Mouse (Mus musculus) hematopoietic multipotent progenitor cell, adult 10-12 weeks (in vitro differentiated cells): Measurements from ENCODE around the gene Zfp683. TPM values are rescaled to one million over a fixed set of nuclear protein-coding genes. Genes with fewer than 3 reads are reported as not detected.

Experiments
- polyA plus RNA-seq: library from polyadenylated mRNA; stranded (reverse); fragments of >175 nt; gene quantifications from 2 replicates; pipeline ENCODE4 v1.2.3, GENCODE M21; 2012; ENCODE audit warnings: low replicate concordance

The Zfp683 gene
- 2.9 TPM in 2 replicates for polyA plus RNA-seq

DNA sequence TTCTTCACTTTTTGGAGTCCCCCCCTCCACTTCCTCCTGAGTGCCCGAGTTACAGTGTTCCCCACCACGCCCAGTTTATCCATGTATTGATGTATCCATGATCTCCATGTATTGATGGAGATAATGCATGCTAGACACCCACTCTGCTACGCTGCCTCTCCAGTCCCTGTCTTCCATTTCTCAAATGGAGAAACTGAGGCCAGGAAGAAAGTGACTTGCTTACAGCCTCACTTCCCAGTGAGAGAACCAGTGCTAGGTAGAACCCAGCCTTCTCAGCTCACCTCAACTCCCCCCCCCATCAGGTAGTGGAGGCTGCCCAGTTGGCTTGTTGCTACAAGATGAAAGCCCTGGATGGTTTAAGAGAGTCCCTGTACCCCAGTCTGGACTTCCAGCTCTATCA, at the start of gene Zfp683:
Gene Zfp683 (plus strand): TSS at position 301 of the 400 bp plus-strand sequence.

GRCm38 (mm10) chr4:134018779-134019145, 34.9 kb upstream of the Zfp683 start, which contains the start of gene Lin28a:
Lin28a (minus strand) TSS chr4:134018841.

DNA sequence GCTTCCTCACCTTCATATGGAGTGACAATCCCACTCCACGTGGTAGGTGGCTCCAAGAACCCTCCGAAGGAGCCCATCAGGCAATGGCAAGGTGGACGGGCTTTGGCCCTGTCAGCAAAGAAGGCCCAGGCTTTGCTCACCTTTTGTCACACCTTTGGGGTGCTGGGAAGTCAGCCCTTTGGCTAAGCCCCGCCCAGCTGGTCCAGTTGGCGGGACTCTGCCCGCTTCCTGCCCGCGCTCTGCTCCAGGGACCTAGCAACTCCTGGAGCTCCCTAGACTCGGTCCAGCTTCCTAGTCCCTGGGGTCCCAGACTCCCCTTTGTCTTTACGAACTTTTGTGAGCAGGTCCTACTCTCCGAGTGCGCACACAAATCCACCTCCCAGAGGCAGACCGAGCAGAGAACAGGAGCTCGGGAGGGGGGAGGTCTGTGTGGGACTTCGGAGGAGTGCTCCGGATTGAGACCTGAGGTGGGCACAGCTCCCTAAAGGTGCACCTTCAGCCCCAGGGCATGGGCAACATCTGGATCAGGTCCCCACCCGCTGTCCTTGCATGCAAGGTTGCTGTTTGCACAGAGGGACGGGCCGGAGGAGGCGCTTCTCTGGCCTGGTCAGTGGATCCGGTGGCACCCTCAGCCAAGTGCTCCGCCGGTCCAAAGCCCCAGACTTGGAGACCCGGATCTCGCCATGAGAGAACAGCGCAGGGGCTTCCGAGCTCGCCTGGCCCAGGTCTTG, 6.7 kb downstream of the Zfp683 start, which contains the start of gene Crybg2:
Gene Crybg2 (plus strand): TSS at position 681 of the 731 bp plus-strand sequence.

DNA sequence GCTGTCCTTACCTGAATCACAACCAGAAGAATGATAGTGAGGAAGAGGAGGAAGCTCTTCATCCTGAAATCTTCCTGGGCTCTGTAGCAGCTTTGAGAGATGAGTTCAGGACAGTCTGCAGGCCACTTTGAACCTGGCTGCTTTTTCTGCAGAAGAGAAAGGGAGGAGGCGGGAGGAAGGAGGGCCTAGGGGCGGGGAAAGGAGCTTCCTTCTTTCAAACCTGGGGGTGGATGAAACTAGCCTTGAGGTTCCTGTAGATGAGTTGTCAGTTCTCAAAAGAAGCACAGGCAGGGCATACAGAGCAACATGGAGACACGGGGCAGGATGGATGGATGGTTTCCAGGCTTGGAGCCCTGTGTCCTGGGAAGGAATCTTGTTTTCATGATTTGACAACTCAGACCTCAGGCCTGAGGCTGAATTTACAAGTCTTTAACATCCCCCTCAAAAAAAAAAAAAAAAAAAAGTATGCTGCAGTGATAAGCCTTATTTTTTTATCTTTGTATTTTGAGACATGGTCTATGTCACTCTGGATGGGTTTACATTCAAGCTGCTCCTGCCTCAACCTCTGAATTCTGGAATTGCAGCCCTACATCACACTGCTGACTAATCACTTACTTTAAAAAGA, 41.4 kb downstream of the Zfp683 start, which contains the start of gene Cd52:
Gene Cd52 (minus strand): TSS at position 160 of the 625 bp plus-strand sequence.

GRCm38 (mm10) chr4:134101979-134102741, 48.5 kb downstream of the Zfp683 start, which contains the start of gene Ubxn11:
Ubxn11 (plus strand) TSS chr4:134102570.

Other genes with a start within 250 kb of the Zfp683 start
- 101 and 116 TPM in 2 replicates for gene Rps6ka1, start 166.0 kb upstream of the Zfp683 start, polyA plus RNA-seq
- 310 and 356 TPM in 2 replicates for gene Hmgn2, start 85.2 kb upstream of the Zfp683 start, polyA plus RNA-seq
- gene Dhdds, start 52.9 kb upstream of the Zfp683 start, polyA plus RNA-seq = 14.8 and 24.9 TPM in 2 replicates
- gene Lin28a, start 35.0 kb upstream of the Zfp683 start, polyA plus RNA-seq = 0.58 TPM in 1 of 2 replicates, not detected in the other
- 1.6 and 2.0 TPM in 2 replicates for gene Crybg2, start 7.0 kb downstream of the Zfp683 start, polyA plus RNA-seq
- gene Cd52, start 41.2 kb downstream of the Zfp683 start, polyA plus RNA-seq = 340 and 2,143 TPM in 2 replicates
- gene Ubxn11, start 48.7 kb downstream of the Zfp683 start, polyA plus RNA-seq = 37.0 and 75.8 TPM in 2 replicates
- 217 and 747 TPM in 2 replicates for gene Sh3bgrl3, start 75.0 kb downstream of the Zfp683 start, polyA plus RNA-seq
- gene Cep85, start 133.3 kb downstream of the Zfp683 start, polyA plus RNA-seq = 5.6 and 26.8 TPM in 2 replicates
- not detected in 2 replicates for gene Gm7534, start 149.2 kb downstream of the Zfp683 start, polyA plus RNA-seq
- not detected in 2 replicates for gene Catsper4, start 173.5 kb downstream of the Zfp683 start, polyA plus RNA-seq
- 0.07 and 0.12 TPM in 2 replicates for gene Cnksr1, start 184.6 kb downstream of the Zfp683 start, polyA plus RNA-seq
- gene E130218I03Rik, start 189.8 kb downstream of the Zfp683 start, polyA plus RNA-seq = 0.15 TPM in 1 of 2 replicates, not detected in the other
- 21.3 and 31.9 TPM in 2 replicates for gene Zfp593, start 191.8 kb downstream of the Zfp683 start, polyA plus RNA-seq
- gene Gm30191, start 193.1 kb downstream of the Zfp683 start, polyA plus RNA-seq = not detected in 2 replicates
- 0.26 and 1.3 TPM in 2 replicates for gene Grrp1, start 200.3 kb downstream of the Zfp683 start, polyA plus RNA-seq
- 1.9 and 4.3 TPM in 2 replicates for gene Pdik1l, start 234.1 kb downstream of the Zfp683 start, polyA plus RNA-seq